Mouse (Mus musculus) hindbrain, embryonic 15.5 days (tissue): ENCODE measurements around the gene Spx. TPM values are rescaled to one million over a fixed set of nuclear protein-coding genes. Genes with fewer than 3 reads are reported as not detected.

Experiments used
- ATAC-seq: fragments of 200-750 bp; cut with Nextera tagmentation; 2 replicates; pipeline ENCODE4 v1.8.0; 2017; ENCODE audit warnings: low read depth, moderate number of reproducible peaks, moderate TSS enrichment; ENCODE audit not compliant: low FRiP score
- H3K27ac ChIP-seq: fragments of 300-500 bp; sonication (generic); replicated peaks from 2 replicates; pipeline ENCODE4 v1.5.1; 2015; ENCODE audit warnings: mild to moderate bottlenecking, inconsistent platforms
- H3K27me3 ChIP-seq: fragments of 300-500 bp; sonication (generic); 2 replicates; pipeline ENCODE4 v1.6.1; 2015; ENCODE audit warnings: control low read depth, inconsistent platforms
- H3K36me3 ChIP-seq: fragments of 300-500 bp; sonication (generic); 2 replicates; pipeline ENCODE4 v1.6.1; 2015; ENCODE audit warnings: control low read depth, inconsistent platforms
- H3K4me1 ChIP-seq: fragments of 300-500 bp; sonication (generic); replicated peaks from 2 replicates; pipeline ENCODE4 v1.6.1; 2015; ENCODE audit warnings: control low read depth, inconsistent platforms
- H3K4me2 ChIP-seq: fragments of 300-500 bp; sonication (generic); 2 replicates; pipeline ENCODE4 v1.6.1; 2015; ENCODE audit warnings: moderate library complexity, mild to moderate bottlenecking, inconsistent platforms
- H3K4me3 ChIP-seq: fragments of 300-500 bp; sonication (generic); 2 replicates; pipeline ENCODE4 v1.5.1; 2015; ENCODE audit warnings: mild to moderate bottlenecking, inconsistent platforms
- H3K9ac ChIP-seq: fragments of 300-500 bp; sonication (generic); 2 replicates; pipeline ENCODE4 v1.6.1; 2015; ENCODE audit warnings: inconsistent platforms
- H3K9me3 ChIP-seq: fragments of 300-500 bp; sonication (generic); 2 replicates; pipeline ENCODE4 v1.6.1; 2016; ENCODE audit warnings: control low read depth, inconsistent platforms
- WGBS: fragments of 180-500 bp; shearing (Covaris S2); methylation state at CpG from one replicate; pipeline ENCODE4 v1.1.7; 2015; 5-methylcytosine and 5-hydroxymethylcytosine counted together
- polyA plus RNA-seq: library from polyadenylated mRNA; unstranded; fragments of >200 nt; fragmentation: Nextera tagmentation; extraction: Ambion mirVana; gene quantifications from 2 replicates; pipeline ENCODE4 v1.2.1, GENCODE M21; 2015

The Spx gene
- polyA plus RNA-seq, 1 experiment from 2014 or later, result 4.7 TPM

GRCm38 (mm10) chr6:142387011-142387754 lies 26.1 kb upstream of the Spx start, which contains the start of the genes Recql and Golt1b:
TSS of gene Recql (minus strand) at chr6:142387087.
TSS of gene Golt1b (plus strand) at chr6:142387221.
- H3K27me3 ChIP-seq, result no peaks in the 10 kb centered on the region
- peak within 1 kb of the TSS; percentile 62 for H3K27ac ChIP-seq
- no peaks in the 10 kb centered on the region for H3K36me3 ChIP-seq
- H3K9ac ChIP-seq, result peak within 1 kb of the TSS; percentile 83
- H3K4me2 ChIP-seq, result peak within 1 kb of the TSS; percentile 80
- ATAC-seq, result peak; percentile 100
- H3K4me1 ChIP-seq, result peaks cover 25% of the 10 kb centered on the region
- H3K9me3 ChIP-seq, result no peaks in the 10 kb centered on the region
- peak within 1 kb of the TSS; percentile 99 for H3K4me3 ChIP-seq
- under 1% methylated on average over 84 of the region's 87 CpGs for WGBS

GRCm38 (mm10) chr6:142387755-142388271 lies 25.4 kb upstream of the Spx start:
- ATAC-seq, result no peak
- no peak overlapping the region for H3K27ac ChIP-seq
- peaks cover 25% of the 10 kb centered on the region for H3K4me1 ChIP-seq
- H3K36me3 ChIP-seq, result no peaks in the 10 kb centered on the region
- no peaks in the 10 kb centered on the region for H3K9me3 ChIP-seq
- peak overlapping the region; percentile 69 for H3K4me2 ChIP-seq
- peak overlapping the region; percentile 99 for H3K4me3 ChIP-seq
- no peaks in the 10 kb centered on the region for H3K27me3 ChIP-seq
- H3K9ac ChIP-seq, result peak overlapping the region; percentile 83
- 23% methylated on average over 8 of the region's 8 CpGs for WGBS

GRCm38 (mm10) chr6:142389101-142389500 lies 24.1 kb upstream of the Spx start:
- Histone ChIP-seq H3K27me3 (no peaks in the 10 kb centered on the region), H3K27ac (no peak overlapping the region), H3K9ac (no peak overlapping the region), H3K4me3 (no peak overlapping the region), H3K4me2 (no peak overlapping the region), H3K36me3 (no peaks in the 10 kb centered on the region), H3K4me1 (peaks cover 25% of the 10 kb centered on the region), H3K9me3 (no peaks in the 10 kb centered on the region)
- WGBS, result 89% methylated on average over 2 of the region's 2 CpGs
- ATAC-seq, result no peak

GRCm38 (mm10) chr6:142392312-142392711 lies 20.9 kb upstream of the Spx start:
- Histone ChIP-seq H3K4me1 (peaks cover 18% of the 10 kb centered on the region), H3K4me3 (no peak overlapping the region), H3K36me3 (peaks cover 20% of the 10 kb centered on the region), H3K4me2 (no peak overlapping the region), H3K27ac (no peak overlapping the region), H3K9me3 (no peaks in the 10 kb centered on the region), H3K27me3 (no peaks in the 10 kb centered on the region), H3K9ac (no peak overlapping the region)
- ATAC-seq, result no peak
- 97% methylated on average over 5 of the region's 5 CpGs for WGBS

GRCm38 (mm10) chr6:142394669-142395068 lies 18.6 kb upstream of the Spx start:
- Histone ChIP-seq H3K4me1 (no peaks in the 10 kb centered on the region), H3K9ac (no peak overlapping the region), H3K4me3 (no peak overlapping the region), H3K27ac (no peak overlapping the region), H3K27me3 (no peaks in the 10 kb centered on the region), H3K4me2 (no peak overlapping the region), H3K9me3 (no peaks in the 10 kb centered on the region), H3K36me3 (peaks cover 20% of the 10 kb centered on the region)
- 85% methylated on average over 5 of the region's 5 CpGs for WGBS
- ATAC-seq, result no peak

- H3K9me3 ChIP-seq, result no peaks in the 10 kb centered on the region
- H3K4me2 ChIP-seq, result no peak overlapping the region
- H3K9ac ChIP-seq, result no peak overlapping the region
- H3K4me1 ChIP-seq, result no peaks in the 10 kb centered on the region
- ATAC-seq, result no peak
- H3K36me3 ChIP-seq, result peaks cover 23% of the 10 kb centered on the region
- no peak overlapping the region for H3K4me3 ChIP-seq
- H3K27ac ChIP-seq, result no peak overlapping the region
- WGBS, result 91% methylated on average over 6 of the region's 6 CpGs
- H3K27me3 ChIP-seq, result no peaks in the 10 kb centered on the region
Observed at GRCm38 (mm10) chr6:142395756-142396155, 17.5 kb upstream of the Spx start.

GRCm38 (mm10) chr6:142411140-142411539 lies 2.1 kb upstream of the Spx start:
- Histone ChIP-seq H3K9ac (no peak overlapping the region), H3K4me1 (peaks cover 4% of the 10 kb centered on the region), H3K4me2 (no peak overlapping the region), H3K4me3 (no peak overlapping the region), H3K27me3 (peaks cover 22% of the 10 kb centered on the region; the same call in 1 of the 2 replicates), H3K9me3 (no peaks in the 10 kb centered on the region), H3K36me3 (no peaks in the 10 kb centered on the region), H3K27ac (no peak overlapping the region)
- ATAC-seq, result peak; percentile 56; the same call in 1 of the 2 replicates
- WGBS, result 20% methylated on average over 1 of the region's 1 CpGs

GRCm38 (mm10) chr6:142413845-142414244 lies 604 bp downstream of the Spx start:
- ATAC-seq, result no peak
- Histone ChIP-seq H3K27ac (no peak overlapping the region), H3K4me3 (no peak overlapping the region)

GRCm38 (mm10) chr6:142414597-142414996 lies 1.4 kb downstream of the Spx start:
- H3K27me3 ChIP-seq, result peaks cover 22% of the 10 kb centered on the region; the same call in 1 of the 2 replicates
- H3K4me3 ChIP-seq, result peak overlapping the region; percentile 38
- WGBS, result under 1% methylated on average over 24 of the region's 24 CpGs
- peaks cover 4% of the 10 kb centered on the region for H3K4me1 ChIP-seq
- peak; percentile 34; the same call in 1 of the 2 replicates for ATAC-seq
- H3K9ac ChIP-seq, result peak overlapping the region; percentile 42
- H3K36me3 ChIP-seq, result no peaks in the 10 kb centered on the region
- H3K9me3 ChIP-seq, result no peaks in the 10 kb centered on the region
- no peak overlapping the region for H3K27ac ChIP-seq
- peak overlapping the region; percentile 77 for H3K4me2 ChIP-seq

More at GRCm38 (mm10) chr6:142413845-142414244, 604 bp downstream of the Spx start:
- H3K9ac ChIP-seq, result no peak overlapping the region
- H3K27me3 ChIP-seq, result peaks cover 22% of the 10 kb centered on the region; the same call in 1 of the 2 replicates
- H3K36me3 ChIP-seq, result no peaks in the 10 kb centered on the region
- no peaks in the 10 kb centered on the region for H3K9me3 ChIP-seq
- WGBS, result 16% methylated on average over 12 of the region's 12 CpGs
- peak overlapping the region; percentile 77 for H3K4me2 ChIP-seq
- H3K4me1 ChIP-seq, result peaks cover 4% of the 10 kb centered on the region

GRCm38 (mm10) chr6:142424976-142425375 lies 11.7 kb downstream of the Spx start:
- Histone ChIP-seq H3K36me3 (no peaks in the 10 kb centered on the region), H3K27ac (no peak overlapping the region), H3K27me3 (no peaks in the 10 kb centered on the region), H3K4me2 (no peak overlapping the region), H3K9ac (no peak overlapping the region), H3K4me3 (no peak overlapping the region), H3K4me1 (no peaks in the 10 kb centered on the region), H3K9me3 (no peaks in the 10 kb centered on the region)
- 67% methylated on average over 7 of the region's 7 CpGs for WGBS
- ATAC-seq, result no peak

GRCm38 (mm10) chr6:142429072-142429471 lies 15.8 kb downstream of the Spx start:
- Histone ChIP-seq H3K36me3 (no peaks in the 10 kb centered on the region), H3K4me1 (no peaks in the 10 kb centered on the region), H3K9ac (no peak overlapping the region), H3K9me3 (no peaks in the 10 kb centered on the region), H3K4me2 (no peak overlapping the region), H3K27me3 (no peaks in the 10 kb centered on the region), H3K4me3 (no peak overlapping the region), H3K27ac (no peak overlapping the region)
- no peak for ATAC-seq

- H3K9me3 ChIP-seq, result no peaks in the 10 kb centered on the region
- no peak overlapping the region for H3K9ac ChIP-seq
- ATAC-seq, result no peak
- H3K36me3 ChIP-seq, result no peaks in the 10 kb centered on the region
- no peak overlapping the region for H3K4me2 ChIP-seq
- no peak overlapping the region for H3K27ac ChIP-seq
- no peaks in the 10 kb centered on the region for H3K4me1 ChIP-seq
- 77% methylated on average over 12 of the region's 12 CpGs for WGBS
- no peak overlapping the region for H3K4me3 ChIP-seq
- no peaks in the 10 kb centered on the region for H3K27me3 ChIP-seq
Observed at GRCm38 (mm10) chr6:142451381-142451780, 38.1 kb downstream of the Spx start.
